Comparison of ENCODE assay signal across 8 mouse cellular contexts in the genomic region with DNA sequence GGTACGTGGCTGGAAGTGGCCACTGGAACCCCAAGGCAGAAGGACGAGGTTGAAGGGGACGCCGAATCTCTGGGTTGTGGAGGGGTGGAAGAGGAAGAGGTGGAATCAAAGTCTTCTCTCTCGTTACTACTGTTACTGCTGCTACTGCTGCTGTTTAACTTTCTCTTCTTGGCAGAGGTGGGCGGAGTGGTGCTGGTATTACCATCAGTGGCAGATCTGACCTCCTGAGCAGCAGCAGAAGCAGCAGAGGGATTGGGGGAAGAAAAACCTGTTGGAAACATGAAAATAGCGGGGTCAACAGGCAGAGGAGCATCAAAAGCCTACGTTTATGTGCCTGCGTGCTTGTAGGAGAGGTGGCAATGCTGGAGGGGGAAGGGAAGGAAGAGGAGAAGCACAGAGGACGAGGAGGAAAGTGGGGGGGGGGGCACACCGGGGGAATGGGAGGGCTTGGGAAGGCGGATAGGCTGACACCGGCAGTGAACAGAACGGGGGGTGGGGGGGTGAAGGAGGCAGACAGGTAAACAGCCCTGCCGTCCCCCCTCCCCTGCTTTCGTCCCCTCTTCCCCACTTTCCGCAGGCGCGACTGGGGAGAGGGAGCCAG. TPM values are rescaled to one million over a fixed set of nuclear protein-coding genes. Genes with fewer than 3 reads are reported as not detected.
DNase-seq lines count a peak whose midpoint lies in the region; ATAC-seq and TF ChIP-seq lines count a peak whose summit lies in the region.

No protein-coding gene starts in this region.

- H3K4me2 ChIP-seq in forebrain, embryonic 12.5 days = peak overlapping the region; percentile 62
- H3K4me2 ChIP-seq in hindbrain, embryonic 12.5 days (replicated peaks) = peak overlapping the region; percentile 60
- peak overlapping the region; percentile 51 for H3K4me2 ChIP-seq in lung, postnatal 0 days (replicated peaks; ENCODE audit: low read depth, low read length)

- peak; percentile 12 to 21 for DNase-seq in adrenal gland, adult 18-20 months (ENCODE audit: low spot score in 2 of 2)
- peak; percentile 16 for DNase-seq in layer of hippocampus, adult 9-11 months
- peak; percentile 36 for DNase-seq in lung, postnatal 0 days (ENCODE audit: low spot score)
- DNase-seq in right cerebral cortex, postnatal 14 days = peak; percentile 3
- no peak for DNase-seq in testis, postnatal 10 days (ENCODE audit: low spot score)

- H3K27ac ChIP-seq in forebrain, embryonic 12.5 days = peak overlapping the region; percentile 88
- peak overlapping the region; percentile 92 for H3K27ac ChIP-seq in hindbrain, embryonic 12.5 days
- H3K27ac ChIP-seq in lung, postnatal 0 days (ENCODE audit: low read length) = peak overlapping the region; percentile 96

- H3K27me3 ChIP-seq in forebrain, embryonic 12.5 days = no peaks in the 10 kb centered on the region
- H3K27me3 ChIP-seq in hindbrain, embryonic 12.5 days = no peaks in the 10 kb centered on the region
- H3K27me3 ChIP-seq in lung, postnatal 0 days (replicated peaks; ENCODE audit: insufficient read depth, low read length) = no peaks in the 10 kb centered on the region

- 9% methylated on average over 12 of the region's 19 CpGs for WGBS in forebrain, embryonic 12.5 days
- WGBS in hindbrain, embryonic 12.5 days = 24% methylated on average over 10 of the region's 19 CpGs
- 14% methylated on average over 10 of the region's 19 CpGs for WGBS in lung, postnatal 0 days

- peak; percentile 17 for ATAC-seq in CD4-positive, CD25-positive, alpha-beta regulatory T cell, adult 4 months
- ATAC-seq in forebrain, embryonic 12.5 days (ENCODE audit: low FRiP score) = 0 out of 2 replicates have a peak, but pooled peaks have one; percentile 0
- ATAC-seq in hindbrain, embryonic 12.5 days (ENCODE audit: low FRiP score) = no peak; the same call in 1 of the 2 replicates
- ATAC-seq in lung, postnatal 0 days = no peak; the same call in 1 of the 2 replicates

- H3K36me3 ChIP-seq in forebrain, embryonic 12.5 days (replicated peaks) = 0 out of 2 replicates have a peak, but pooled peaks cover 5% of the 10 kb centered on the region
- 0 out of 2 replicates have a peak, but pooled peaks cover 5% of the 10 kb centered on the region for H3K36me3 ChIP-seq in hindbrain, embryonic 12.5 days
- no peaks in the 10 kb centered on the region for H3K36me3 ChIP-seq in lung, postnatal 0 days (ENCODE audit: insufficient read depth, low read length)

- TF ChIP-seq EP300 in lung, postnatal 0 days (IDR thresholded peaks at IDR 0.05) = no peak

- peaks cover 6% of the 10 kb centered on the region; the same call in 1 of the 2 replicates for H3K4me1 ChIP-seq in forebrain, embryonic 12.5 days
- H3K4me1 ChIP-seq in hindbrain, embryonic 12.5 days = peaks cover 2% of the 10 kb centered on the region; the same call in 1 of the 2 replicates
- no peaks in the 10 kb centered on the region for H3K4me1 ChIP-seq in lung, postnatal 0 days (ENCODE audit: insufficient read depth, low read depth, low read length)

- H3K9me3 ChIP-seq in forebrain, embryonic 12.5 days = no peaks in the 10 kb centered on the region
- H3K9me3 ChIP-seq in hindbrain, embryonic 12.5 days (replicated peaks) = no peaks in the 10 kb centered on the region
- H3K9me3 ChIP-seq in lung, postnatal 0 days (ENCODE audit: low read length) = no peaks in the 10 kb centered on the region

- no peak for TF ChIP-seq CTCF in lung, postnatal 0 days (IDR thresholded peaks at IDR 0.05)

- H3K4me3 ChIP-seq in forebrain, embryonic 12.5 days (replicated peaks) = peak overlapping the region; percentile 46
- H3K4me3 ChIP-seq in hindbrain, embryonic 12.5 days = peak overlapping the region; percentile 51
- peak overlapping the region; percentile 51 for H3K4me3 ChIP-seq in lung, postnatal 0 days (ENCODE audit: low read depth, low read length)

- H3K9ac ChIP-seq in forebrain, embryonic 12.5 days = peak overlapping the region; percentile 51
- peak overlapping the region; percentile 62 for H3K9ac ChIP-seq in hindbrain, embryonic 12.5 days
- peak overlapping the region; percentile 29 for H3K9ac ChIP-seq in lung, postnatal 0 days (replicated peaks; ENCODE audit: low read depth)

RNA-seq across cellular contexts. Expression of a gene that starts 12.0 kb away (rescaled TPM):
- 10 to 100 TPM; 28.4 to 31.1 TPM for polyA plus RNA-seq in CD4-positive, CD25-positive, alpha-beta regulatory T cell, adult 4 months (2017; shearing (Covaris generic))
- total RNA-seq in adrenal gland, adult 18-20 months (2021) = 10 to 100 TPM; 31.6 to 33.8 TPM
- polyA plus RNA-seq in forebrain, embryonic 12.5 days (2016; fragmentation: Nextera tagmentation; extraction: Ambion mirVana) = 35.5 and 37.4 TPM in 2 replicates
- 31.5 and 33.8 TPM in 2 replicates for polyA plus RNA-seq in hindbrain, embryonic 12.5 days (2016; fragmentation: Nextera tagmentation; extraction: Ambion mirVana)
- polyA plus RNA-seq in lung, postnatal 0 days (2015; fragmentation: Nextera tagmentation; extraction: Ambion mirVana) = 11.4 and 13.6 TPM in 2 replicates

RNA-seq across cellular contexts. Expression of a gene that starts 36.3 kb away (rescaled TPM):
- 100 to 1,000 TPM; 110 to 133 TPM for polyA plus RNA-seq in CD4-positive, CD25-positive, alpha-beta regulatory T cell, adult 4 months (2017; shearing (Covaris generic))
- 10 to 100 TPM; 74.0 to 83.0 TPM for total RNA-seq in adrenal gland, adult 18-20 months (2021)
- polyA plus RNA-seq in forebrain, embryonic 12.5 days (2016; fragmentation: Nextera tagmentation; extraction: Ambion mirVana) = 98.6 and 105 TPM in 2 replicates
- polyA plus RNA-seq in hindbrain, embryonic 12.5 days (2016; fragmentation: Nextera tagmentation; extraction: Ambion mirVana) = 125 TPM in 2 replicates
- polyA plus RNA-seq in lung, postnatal 0 days (2015; fragmentation: Nextera tagmentation; extraction: Ambion mirVana) = 80.1 and 81.4 TPM in 2 replicates

Comparison
In these comparisons a context has a peak if more than half of its experiments do, and no peak if none do; other contexts are left out.
1. ATAC-seq: peak in CD4-positive, CD25-positive, alpha-beta regulatory T cell, adult 4 months (single experiment) and forebrain, embryonic 12.5 days (single experiment); none in hindbrain, embryonic 12.5 days (single experiment) and lung, postnatal 0 days (single experiment).
2. Peak in every context shown above with its lines, with median percentiles within 50 percentile points of each other: H3K27ac ChIP-seq, H3K4me2 ChIP-seq, H3K4me3 ChIP-seq and H3K9ac ChIP-seq.